Mouse (Mus musculus): ENCODE results near the gene Mcam.

DNA sequence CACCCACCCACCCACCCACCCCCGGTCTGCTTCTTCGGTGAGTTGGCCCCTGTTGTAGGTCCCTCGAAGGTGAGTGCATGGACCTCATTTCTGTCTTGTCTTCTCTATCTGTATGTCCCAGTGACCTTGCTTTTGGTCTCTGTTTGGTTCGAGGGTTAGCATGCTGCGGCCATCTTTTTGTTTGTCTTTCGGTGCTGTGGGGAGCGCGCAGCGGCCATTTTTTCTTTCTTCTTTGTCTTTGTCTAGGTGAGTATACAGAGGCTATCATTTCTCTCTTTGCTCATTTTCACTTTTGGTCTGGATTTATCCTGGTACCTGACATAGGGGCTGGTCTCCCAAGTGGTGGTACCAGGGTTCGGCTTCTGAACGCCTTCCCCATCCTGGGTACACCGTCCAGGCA is 44.5 kb downstream of the Mcam start:
- TF ChIP-seq POLR2A (IDR thresholded peaks at IDR 0.05; ENCODE audit: borderline replicate concordance, low read depth, low read length), result no peak
- TF ChIP-seq CTCF (IDR thresholded peaks at IDR 0.05; ENCODE audit: low read depth, low read length), result no peak
